Mouse (Mus musculus) liver, embryonic 14.5 days (tissue): ENCODE data around the gene Atp2b4. TPM values are rescaled to one million over a fixed set of nuclear protein-coding genes. Genes with fewer than 3 reads are reported as not detected.
A peak's percentile ranks its signal among the peaks of the same experiment; 100 is the strongest.

Experiments
- ATAC-seq: fragments of 200-750 bp; cut with Nextera tagmentation; 2 replicates; pipeline ENCODE4 v1.8.0; 2017; ENCODE audit warnings: moderate number of reproducible peaks, mild to moderate bottlenecking, moderate library complexity; ENCODE audit not compliant: insufficient read depth
- DNase-seq, 3 experiments: peaks; one replicate each; pipeline ENCODE4 v3.0.0-alpha.2; 2012 to 2013; ENCODE audit warnings: low read depth in 3 of 3, low spot score in 3 of 3
- H3K27ac ChIP-seq: fragments of 300-500 bp; sonication (generic); 2 replicates; pipeline ENCODE4 v1.5.1; 2014; ENCODE audit warnings: moderate library complexity, mild to moderate bottlenecking, control low read depth, inconsistent platforms
- H3K27me3 ChIP-seq: fragments of 300-500 bp; sonication (generic); 2 replicates; pipeline ENCODE4 v1.6.1; 2014; ENCODE audit warnings: mild to moderate bottlenecking, low read length, moderate library complexity; ENCODE audit not compliant: control insufficient read depth, insufficient read depth
- H3K36me3 ChIP-seq: fragments of 300-500 bp; sonication (generic); replicated peaks from 2 replicates; pipeline ENCODE4 v1.6.1; 2014; ENCODE audit warnings: low read depth; ENCODE audit not compliant: control insufficient read depth, insufficient read depth
- H3K4me1 ChIP-seq, 2 experiments: fragments of 200-500 bp in 1 of 2; fragments of 300-500 bp in 1 of 2; sonication (generic) in 1 of 2; replicated peaks; 2 replicates each; pipeline ENCODE4 v1.6.1; 2012 to 2014; ENCODE audit warnings: antibody characterized with exemption in 1 of 2, inconsistent platforms in 1 of 2, low read length in 1 of 2; ENCODE audit not compliant: control insufficient read depth in 2 of 2, insufficient read depth in 2 of 2
- H3K4me2 ChIP-seq: fragments of 300-500 bp; sonication (generic); 2 replicates; pipeline ENCODE4 v1.6.1; 2014; ENCODE audit warnings: low read depth, mild to moderate bottlenecking, control low read depth, moderate library complexity
- H3K4me3 ChIP-seq, 2 experiments: fragments of 200-500 bp in 1 of 2; fragments of 300-500 bp in 1 of 2; sonication (generic) in 1 of 2; 2 replicates each; pipeline ENCODE4 v1.5.1; 2012 to 2014; ENCODE audit warnings: low read depth in 2 of 2, low read length in 2 of 2, mild to moderate bottlenecking in 2 of 2, control low read depth in 1 of 2, inconsistent platforms in 1 of 2, moderate library complexity in 1 of 2; ENCODE audit not compliant: insufficient read depth in 1 of 2
- H3K9ac ChIP-seq: fragments of 300-500 bp; sonication (generic); replicated peaks from 2 replicates; pipeline ENCODE4 v1.6.1; 2014; ENCODE audit warnings: mild to moderate bottlenecking, control low read depth, moderate library complexity
- H3K9me3 ChIP-seq: fragments of 300-500 bp; sonication (generic); 2 replicates; pipeline ENCODE4 v1.6.1; 2016; ENCODE audit warnings: low read length, mixed read lengths; ENCODE audit not compliant: control insufficient read depth
- CTCF ChIP-seq: IDR thresholded peaks from 2 replicates; pipeline ENCODE4 v1.5.1; 2016; ENCODE audit warnings: antibody characterized with exemption, low read depth, control low read depth
- EP300 ChIP-seq: IDR thresholded peaks from 2 replicates; pipeline ENCODE4 v1.6.1; 2016; ENCODE audit warnings: antibody characterized with exemption, low read depth
- WGBS: fragments of 180-500 bp; shearing (Covaris S2); extraction: QIAGEN DNeasy Blood & Tissue Kit; methylation state at CpG from one replicate; pipeline ENCODE4 v1.1.7; 2014; ENCODE audit not compliant: insufficient replicate concordance; 5-methylcytosine and 5-hydroxymethylcytosine counted together
- polyA plus RNA-seq, 2 experiments: library from polyadenylated mRNA; depleted of rRNA in 1 of 2; stranded (reverse) in 1 of 2; unstranded in 1 of 2; fragments of >200 nt; fragmentation: Nextera tagmentation in 1 of 2; extraction: Ambion mirVana in 1 of 2; gene quantifications; 2 replicates each; pipeline versions ENCODE4 v1.2.1 to v1.2.3; 2012 to 2014

The Atp2b4 gene
- polyA plus RNA-seq, 2 experiments, result 16.5 to 33.1 TPM

DNA sequence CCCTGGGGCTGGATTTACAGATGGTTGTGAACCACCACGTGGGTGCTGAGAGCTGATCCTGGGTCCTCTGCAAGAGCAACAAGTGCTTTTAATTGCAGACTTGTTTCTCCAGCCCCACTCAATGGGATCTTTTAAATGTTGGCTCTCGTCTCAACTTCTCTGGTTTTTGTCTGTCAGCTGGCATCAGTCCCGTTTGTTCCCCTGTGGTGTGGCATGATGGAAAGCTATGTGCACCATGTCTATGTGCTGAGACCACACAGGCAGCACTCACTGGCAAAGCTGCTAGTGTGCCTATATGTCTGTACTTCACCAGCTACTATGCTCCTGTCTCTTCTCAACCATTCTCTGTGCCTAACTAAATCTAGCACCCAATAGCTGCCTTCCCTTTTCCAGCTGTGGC lies 82.5 kb downstream of the Atp2b4 start:
- no peaks in the 10 kb centered on the region for H3K27me3 ChIP-seq
- H3K36me3 ChIP-seq, result peaks cover 90% of the 10 kb centered on the region
- DNase-seq (no peak), ATAC-seq (no peak)
- 0 out of 4 replicates have a peak, but pooled peaks cover 0 to 1% of the 10 kb centered on the region in 2 experiments for H3K4me1 ChIP-seq
- H3K27ac ChIP-seq, result no peak overlapping the region
- no peak for TF ChIP-seq CTCF
- no peak for TF ChIP-seq EP300
- no peak overlapping the region for H3K4me2 ChIP-seq
- no peak overlapping the region for H3K4me3 ChIP-seq
- no peak overlapping the region for H3K9ac ChIP-seq
- no peaks in the 10 kb centered on the region for H3K9me3 ChIP-seq
- WGBS, result 85% methylated on average over 3 of the region's 3 CpGs

- Histone ChIP-seq H3K4me1 (peaks cover 0 to 12% of the 10 kb centered on the region in 2 experiments; a peak in 2 of 4 replicates), H3K4me2 (no peak overlapping the region), H3K27ac (no peak overlapping the region), H3K27me3 (no peaks in the 10 kb centered on the region), H3K4me3 (no peak overlapping the region), H3K36me3 (peaks cover 97% of the 10 kb centered on the region), H3K9me3 (no peaks in the 10 kb centered on the region), H3K9ac (no peak overlapping the region)
- 25% methylated on average over 7 of the region's 7 CpGs for WGBS
- peak; percentile 90 for TF ChIP-seq CTCF
- TF ChIP-seq EP300, result no peak
- DNase-seq (peak in 2 of 3 experiments; percentile 13 to 32), ATAC-seq (peak; percentile 11; the same call in 1 of the 2 replicates)
These were observed 84.4 kb downstream of the Atp2b4 start for GRCm38 (mm10) chr1:133716464-133716863.

- WGBS, result 88% methylated on average over 1 of the region's 1 CpGs
- H3K27me3 ChIP-seq, result no peaks in the 10 kb centered on the region
- H3K36me3 ChIP-seq, result peaks cover 97% of the 10 kb centered on the region
- ATAC-seq, result no peak
- DNase-seq, result no peak
- H3K9ac ChIP-seq, result no peak overlapping the region
- TF ChIP-seq CTCF (no peak), EP300 (no peak)
- H3K9me3 ChIP-seq, result no peaks in the 10 kb centered on the region
- H3K4me1 ChIP-seq, result peaks cover 0 to 18% of the 10 kb centered on the region in 2 experiments; a peak in 2 of 4 replicates
- no peak overlapping the region for H3K4me3 ChIP-seq
- no peak overlapping the region for H3K27ac ChIP-seq
- no peak overlapping the region for H3K4me2 ChIP-seq
These were observed 85.7 kb downstream of the Atp2b4 start for GRCm38 (mm10) chr1:133715191-133715590.

DNA sequence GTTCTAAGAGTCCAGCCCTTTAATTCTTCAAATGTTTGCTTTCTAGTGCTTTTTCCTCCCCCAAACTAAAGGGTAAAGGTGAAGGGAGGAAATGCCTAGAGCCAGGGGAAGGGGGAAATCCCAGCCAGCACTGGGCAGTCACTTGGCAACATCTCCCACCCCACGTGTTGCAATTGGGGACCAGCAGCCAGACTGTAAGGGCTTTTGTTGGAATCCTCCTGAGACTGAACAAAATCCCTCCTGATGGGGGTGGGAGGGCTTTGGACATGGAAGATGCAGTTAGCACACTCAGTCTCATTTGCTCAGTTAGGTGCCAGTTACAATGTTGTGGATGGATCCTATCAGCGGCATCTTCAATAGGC lies 87.9 kb downstream of the Atp2b4 start:
- Histone ChIP-seq H3K9me3 (no peaks in the 10 kb centered on the region), H3K4me3 (no peak overlapping the region), H3K27ac (no peak overlapping the region), H3K9ac (no peak overlapping the region), H3K36me3 (peaks cover 98% of the 10 kb centered on the region), H3K4me1 (peaks cover 0 to 18% of the 10 kb centered on the region in 2 experiments; a peak in 2 of 4 replicates), H3K4me2 (no peak overlapping the region), H3K27me3 (no peaks in the 10 kb centered on the region)
- ATAC-seq (peak; percentile 30; the same call in 1 of the 2 replicates), DNase-seq (peak in 1 of 3 experiments; percentile 24)
- TF ChIP-seq EP300 (no peak), CTCF (no peak)
- 67% methylated on average over 2 of the region's 2 CpGs for WGBS

GRCm38 (mm10) chr1:133712288-133713008 lies 88.4 kb downstream of the Atp2b4 start:
- no peak overlapping the region for H3K27ac ChIP-seq
- no peaks in the 10 kb centered on the region for H3K9me3 ChIP-seq
- 76% methylated on average over 12 of the region's 12 CpGs for WGBS
- no peak for DNase-seq
- peak; percentile 19; the same call in 1 of the 2 replicates for ATAC-seq
- no peak overlapping the region for H3K9ac ChIP-seq
- H3K4me2 ChIP-seq, result 0 out of 2 replicates have a peak overlapping the region, but pooled peaks have one; percentile 4
- no peaks in the 10 kb centered on the region for H3K27me3 ChIP-seq
- peaks cover 0 to 22% of the 10 kb centered on the region in 2 experiments; a peak in 2 of 4 replicates for H3K4me1 ChIP-seq
- peaks cover 98% of the 10 kb centered on the region for H3K36me3 ChIP-seq
- TF ChIP-seq CTCF (no peak), EP300 (no peak)
- no peak overlapping the region for H3K4me3 ChIP-seq
